Mouse (Mus musculus): ENCODE measurements around the gene 1700030J22Rik. TPM values are rescaled to one million over a fixed set of nuclear protein-coding genes. Genes with fewer than 3 reads are reported as not detected.

The 1700030J22Rik gene
- polyA plus RNA-seq, 1 experiment from 2014 or later, result 4.9 TPM

- no peak for ATAC-seq (ENCODE audit: low read depth)
- no peak overlapping the region for H3K4me2 ChIP-seq
- H3K4me1 ChIP-seq (replicated peaks), result no peaks in the 10 kb centered on the region
- H3K27me3 ChIP-seq, result no peaks in the 10 kb centered on the region
- H3K36me3 ChIP-seq, result peaks cover 11% of the 10 kb centered on the region
- no peak overlapping the region for H3K4me3 ChIP-seq
- 84% methylated on average over 9 of the region's 9 CpGs for WGBS
- no peaks in the 10 kb centered on the region for H3K9me3 ChIP-seq
- H3K9ac ChIP-seq, result no peak overlapping the region
- H3K27ac ChIP-seq (replicated peaks), result no peak overlapping the region
Observed at GRCm38 (mm10) chr8:116927880-116928279, 50.9 kb downstream of the 1700030J22Rik start.

GRCm38 (mm10) chr8:116923526-116923925, 55.2 kb downstream of the 1700030J22Rik start:
- no peak for ATAC-seq (ENCODE audit: low read depth)
- WGBS, result 92% methylated on average over 8 of the region's 8 CpGs

GRCm38 (mm10) chr8:116922060-116922757, 56.5 kb downstream of the 1700030J22Rik start:
- 0 out of 2 replicates have a peak overlapping the region, but pooled peaks have one; percentile 88 for H3K27ac ChIP-seq (replicated peaks)
- peaks cover 21% of the 10 kb centered on the region for H3K4me1 ChIP-seq (replicated peaks)
- peak overlapping the region; percentile 83 for H3K4me2 ChIP-seq
- peak overlapping the region; percentile 71 for H3K4me3 ChIP-seq
- H3K9me3 ChIP-seq, result no peaks in the 10 kb centered on the region
- peak; percentile 19; the same call in 1 of the 2 replicates for ATAC-seq (ENCODE audit: low read depth)
- no peaks in the 10 kb centered on the region for H3K27me3 ChIP-seq
- peak overlapping the region; percentile 78 for H3K9ac ChIP-seq
- WGBS, result 32% methylated on average over 17 of the region's 17 CpGs
- 0 out of 2 replicates have a peak, but pooled peaks cover 2% of the 10 kb centered on the region for H3K36me3 ChIP-seq

More at GRCm38 (mm10) chr8:116923526-116923925, 55.2 kb downstream of the 1700030J22Rik start:
- no peak overlapping the region for H3K4me3 ChIP-seq
- H3K27ac ChIP-seq (replicated peaks), result no peak overlapping the region
- no peak overlapping the region for H3K4me2 ChIP-seq
- no peaks in the 10 kb centered on the region for H3K27me3 ChIP-seq
- no peaks in the 10 kb centered on the region for H3K9me3 ChIP-seq
- peaks cover 21% of the 10 kb centered on the region for H3K4me1 ChIP-seq (replicated peaks)
- peaks cover 8% of the 10 kb centered on the region; the same call in 1 of the 2 replicates for H3K36me3 ChIP-seq
- H3K9ac ChIP-seq, result no peak overlapping the region

- H3K9ac ChIP-seq, result peak within 1 kb of the TSS; percentile 78
- peak; percentile 96 for ATAC-seq (ENCODE audit: low read depth)
- WGBS, result under 1% methylated on average over 57 of the region's 57 CpGs
Observed at GRCm38 (mm10) chr8:116921337-116922059, 57.3 kb downstream of the 1700030J22Rik start, which contains the start of the genes Cmc2 and Cenpn. Gene Cmc2, minus strand, starts transcription at chr8:116921455. Gene Cenpn, plus strand, starts transcription at chr8:116921730.

GRCm38 (mm10) chr8:116921005-116921336, 57.8 kb downstream of the 1700030J22Rik start:
- peaks cover 21% of the 10 kb centered on the region for H3K4me1 ChIP-seq (replicated peaks)

More at GRCm38 (mm10) chr8:116921337-116922059, 57.3 kb downstream of the 1700030J22Rik start, which contains the start of the genes Cmc2 and Cenpn:
- no peaks in the 10 kb centered on the region for H3K27me3 ChIP-seq
- H3K4me1 ChIP-seq (replicated peaks), result peaks cover 21% of the 10 kb centered on the region
- H3K4me3 ChIP-seq, result peak within 1 kb of the TSS; percentile 71
- H3K9me3 ChIP-seq, result no peaks in the 10 kb centered on the region
- no peaks in the 10 kb centered on the region for H3K36me3 ChIP-seq
- H3K4me2 ChIP-seq, result peak within 1 kb of the TSS; percentile 83
- peak within 1 kb of the TSS; percentile 88 for H3K27ac ChIP-seq (replicated peaks)

More at GRCm38 (mm10) chr8:116921005-116921336, 57.8 kb downstream of the 1700030J22Rik start:
- H3K4me2 ChIP-seq, result peak overlapping the region; percentile 83
- no peaks in the 10 kb centered on the region for H3K27me3 ChIP-seq
- H3K27ac ChIP-seq (replicated peaks), result peak overlapping the region; percentile 88
- under 1% methylated on average over 22 of the region's 22 CpGs for WGBS
- peak overlapping the region; percentile 78 for H3K9ac ChIP-seq
- H3K36me3 ChIP-seq, result no peaks in the 10 kb centered on the region
- peak overlapping the region; percentile 71 for H3K4me3 ChIP-seq
- no peaks in the 10 kb centered on the region for H3K9me3 ChIP-seq
- peak; percentile 75 for ATAC-seq (ENCODE audit: low read depth)

Other genes with a start within 250 kb of the 1700030J22Rik start
- gene Cdyl2, start 246.0 kb downstream of the 1700030J22Rik start, polyA plus RNA-seq (2015; fragmentation: Nextera tagmentation; extraction: Ambion mirVana), result 9.2 and 9.7 TPM in 2 replicates
- 40.9 and 46.8 TPM in 2 replicates for gene Cmc2, start 57.5 kb downstream of the 1700030J22Rik start, polyA plus RNA-seq (2015; fragmentation: Nextera tagmentation; extraction: Ambion mirVana)
- gene Cenpn, start 57.2 kb downstream of the 1700030J22Rik start, polyA plus RNA-seq (2015; fragmentation: Nextera tagmentation; extraction: Ambion mirVana), result 10.2 and 12.5 TPM in 2 replicates
- 20.6 and 21.4 TPM in 2 replicates for gene Atmin, start 35.6 kb downstream of the 1700030J22Rik start, polyA plus RNA-seq (2015; fragmentation: Nextera tagmentation; extraction: Ambion mirVana)
- gene Gcsh, start 14.6 kb upstream of the 1700030J22Rik start, polyA plus RNA-seq (2015; fragmentation: Nextera tagmentation; extraction: Ambion mirVana), result 111 and 114 TPM in 2 replicates
- gene Pkd1l2, start 103.5 kb upstream of the 1700030J22Rik start, polyA plus RNA-seq (2015; fragmentation: Nextera tagmentation; extraction: Ambion mirVana), result 0.10 TPM in 1 of 2 replicates, not detected in the other
- 0.29 and 0.54 TPM in 2 replicates for gene Bco1, start 116.9 kb upstream of the 1700030J22Rik start, polyA plus RNA-seq (2015; fragmentation: Nextera tagmentation; extraction: Ambion mirVana)
- 2.4 and 2.6 TPM in 2 replicates for gene Gan, start 179.2 kb upstream of the 1700030J22Rik start, polyA plus RNA-seq (2015; fragmentation: Nextera tagmentation; extraction: Ambion mirVana)